Mouse (Mus musculus): ENCODE results near the gene Tyk2. TPM values are rescaled to one million over a fixed set of nuclear protein-coding genes. Genes with fewer than 3 reads are reported as not detected.

The Tyk2 gene
- polyA plus RNA-seq, 1 experiment from 2014 or later, result 15.3 TPM

- Histone ChIP-seq H3K36me3 (no peaks in the 10 kb centered on the region), H3K9me3 (no peaks in the 10 kb centered on the region), H3K4me1 (replicated peaks) (peaks cover 58% of the 10 kb centered on the region), H3K27ac (no peak overlapping the region), H3K27me3 (ENCODE audit: insufficient read depth, poor library complexity, severe bottlenecking) (peaks cover 81% of the 10 kb centered on the region), H3K4me3 (peak overlapping the region; percentile 36; the same call in 1 of the 2 replicates)
- 38% methylated on average over 11 of the region's 11 CpGs for WGBS
- no peak for DNase-seq (ENCODE audit: low spot score)
These were observed 32.3 kb upstream of the Tyk2 start for GRCm38 (mm10) chr9:21163086-21164050.

GRCm38 (mm10) chr9:21161209-21161909 lies 30.3 kb upstream of the Tyk2 start:
- no peaks in the 10 kb centered on the region for H3K36me3 ChIP-seq
- H3K4me1 ChIP-seq (replicated peaks), result peaks cover 38% of the 10 kb centered on the region
- peak overlapping the region; percentile 72 for H3K4me3 ChIP-seq
- under 1% methylated on average over 52 of the region's 52 CpGs for WGBS
- peak; percentile 88 for DNase-seq (ENCODE audit: low spot score)
- H3K9me3 ChIP-seq, result no peaks in the 10 kb centered on the region; the same call in 1 of the 2 replicates
- peaks cover 60% of the 10 kb centered on the region for H3K27me3 ChIP-seq (ENCODE audit: insufficient read depth, poor library complexity, severe bottlenecking)
- peak overlapping the region; percentile 90 for H3K27ac ChIP-seq

- 0 out of 2 replicates have a peak, but pooled peaks cover 9% of the 10 kb centered on the region for H3K27me3 ChIP-seq (ENCODE audit: insufficient read depth, poor library complexity, severe bottlenecking)
- WGBS, result 81% methylated on average over 3 of the region's 3 CpGs
- DNase-seq (ENCODE audit: low spot score), result no peak
These were observed 23.7 kb upstream of the Tyk2 start for GRCm38 (mm10) chr9:21154787-21155186.

GRCm38 (mm10) chr9:21153833-21154232 lies 22.8 kb upstream of the Tyk2 start:
- Histone ChIP-seq H3K36me3 (no peaks in the 10 kb centered on the region), H3K4me1 (replicated peaks) (peaks cover 31% of the 10 kb centered on the region), H3K9me3 (no peaks in the 10 kb centered on the region; the same call in 1 of the 2 replicates), H3K4me3 (peak overlapping the region; percentile 43), H3K27ac (peak overlapping the region; percentile 70; the same call in 1 of the 2 replicates), H3K27me3 (ENCODE audit: insufficient read depth, poor library complexity, severe bottlenecking) (0 out of 2 replicates have a peak, but pooled peaks cover 9% of the 10 kb centered on the region)
- WGBS, result 16% methylated on average over 5 of the region's 5 CpGs
- DNase-seq (ENCODE audit: low spot score), result peak; percentile 33

More at GRCm38 (mm10) chr9:21154787-21155186, 23.7 kb upstream of the Tyk2 start:
- Histone ChIP-seq H3K36me3 (no peaks in the 10 kb centered on the region), H3K9me3 (no peaks in the 10 kb centered on the region; the same call in 1 of the 2 replicates), H3K27ac (no peak overlapping the region), H3K4me1 (replicated peaks) (peaks cover 26% of the 10 kb centered on the region), H3K4me3 (no peak overlapping the region)

- Histone ChIP-seq H3K9me3 (no peaks in the 10 kb centered on the region; the same call in 1 of the 2 replicates), H3K4me3 (peak overlapping the region; percentile 43), H3K27me3 (ENCODE audit: insufficient read depth, poor library complexity, severe bottlenecking) (0 out of 2 replicates have a peak, but pooled peaks cover 9% of the 10 kb centered on the region), H3K27ac (peak overlapping the region; percentile 70), H3K36me3 (peaks cover 1% of the 10 kb centered on the region), H3K4me1 (replicated peaks) (peaks cover 36% of the 10 kb centered on the region)
- peak; percentile 27 for DNase-seq (ENCODE audit: low spot score)
- 5% methylated on average over 12 of the region's 12 CpGs for WGBS
These were observed 22.3 kb upstream of the Tyk2 start for GRCm38 (mm10) chr9:21153331-21153730.

- 0 out of 2 replicates have a peak, but pooled peaks cover 9% of the 10 kb centered on the region for H3K27me3 ChIP-seq (ENCODE audit: insufficient read depth, poor library complexity, severe bottlenecking)
- peak overlapping the region; percentile 43 for H3K4me3 ChIP-seq
- no peaks in the 10 kb centered on the region; the same call in 1 of the 2 replicates for H3K9me3 ChIP-seq
- H3K27ac ChIP-seq, result peak overlapping the region; percentile 70; the same call in 1 of the 2 replicates
- peaks cover 43% of the 10 kb centered on the region for H3K4me1 ChIP-seq (replicated peaks)
- DNase-seq (ENCODE audit: low spot score), result peak; percentile 71
- 1% methylated on average over 11 of the region's 11 CpGs for WGBS
- peaks cover 8% of the 10 kb centered on the region for H3K36me3 ChIP-seq
These were observed 21.7 kb upstream of the Tyk2 start for GRCm38 (mm10) chr9:21152715-21153114.

- H3K27ac ChIP-seq, result peak within 1 kb of the TSS; percentile 92
- peaks cover 65% of the 10 kb centered on the region for H3K4me1 ChIP-seq (replicated peaks)
- H3K9me3 ChIP-seq, result no peaks in the 10 kb centered on the region
- peak; percentile 96 for DNase-seq (ENCODE audit: low spot score)
- WGBS, result 3% methylated on average over 56 of the region's 56 CpGs
- H3K36me3 ChIP-seq, result peaks cover 35% of the 10 kb centered on the region
- 0 out of 2 replicates have a peak, but pooled peaks cover 9% of the 10 kb centered on the region for H3K27me3 ChIP-seq (ENCODE audit: insufficient read depth, poor library complexity, severe bottlenecking)
- H3K4me3 ChIP-seq, result peak within 1 kb of the TSS; percentile 91
These were observed 18.8 kb upstream of the Tyk2 start, which contains the start of gene Cdc37 for GRCm38 (mm10) chr9:21149654-21150419. Gene Cdc37, minus strand, starts transcription at chr9:21149982.

- Histone ChIP-seq H3K36me3 (peaks cover 42% of the 10 kb centered on the region), H3K27ac (peak overlapping the region; percentile 92), H3K9me3 (no peaks in the 10 kb centered on the region), H3K4me1 (replicated peaks) (peaks cover 62% of the 10 kb centered on the region), H3K27me3 (ENCODE audit: insufficient read depth, poor library complexity, severe bottlenecking) (0 out of 2 replicates have a peak, but pooled peaks cover 7% of the 10 kb centered on the region), H3K4me3 (peak overlapping the region; percentile 91)
- no peak for DNase-seq (ENCODE audit: low spot score)
- WGBS, result 14% methylated on average over 8 of the region's 8 CpGs
These were observed 18.1 kb upstream of the Tyk2 start for GRCm38 (mm10) chr9:21149077-21149653.

- H3K36me3 ChIP-seq, result peaks cover 49% of the 10 kb centered on the region
- H3K9me3 ChIP-seq, result no peaks in the 10 kb centered on the region
- peak overlapping the region; percentile 91 for H3K4me3 ChIP-seq
- 0 out of 2 replicates have a peak, but pooled peaks cover 3% of the 10 kb centered on the region for H3K27me3 ChIP-seq (ENCODE audit: insufficient read depth, poor library complexity, severe bottlenecking)
- no peak for DNase-seq (ENCODE audit: low spot score)
- H3K4me1 ChIP-seq (replicated peaks), result peaks cover 55% of the 10 kb centered on the region
- no peak overlapping the region for H3K27ac ChIP-seq
These were observed 17.4 kb upstream of the Tyk2 start for GRCm38 (mm10) chr9:21148427-21148826.

- Histone ChIP-seq H3K4me3 (peak overlapping the region; percentile 34), H3K36me3 (peaks cover 66% of the 10 kb centered on the region), H3K27me3 (ENCODE audit: insufficient read depth, poor library complexity, severe bottlenecking) (no peaks in the 10 kb centered on the region), H3K4me1 (replicated peaks) (peaks cover 42% of the 10 kb centered on the region), H3K9me3 (no peaks in the 10 kb centered on the region), H3K27ac (peak overlapping the region; percentile 50)
- WGBS, result 50% methylated on average over 10 of the region's 10 CpGs
- peak; percentile 43 for DNase-seq (ENCODE audit: low spot score)
These were observed 15.7 kb upstream of the Tyk2 start for GRCm38 (mm10) chr9:21146722-21147121.

- 94% methylated on average over 4 of the region's 4 CpGs for WGBS
- Histone ChIP-seq H3K27me3 (ENCODE audit: insufficient read depth, poor library complexity, severe bottlenecking) (no peaks in the 10 kb centered on the region), H3K36me3 (peaks cover 79% of the 10 kb centered on the region), H3K4me1 (replicated peaks) (peaks cover 42% of the 10 kb centered on the region), H3K4me3 (no peak overlapping the region), H3K9me3 (no peaks in the 10 kb centered on the region), H3K27ac (no peak overlapping the region)
- no peak for DNase-seq (ENCODE audit: low spot score)
These were observed 14.4 kb upstream of the Tyk2 start for GRCm38 (mm10) chr9:21145431-21145830.
